Comparison of ENCODE assay signal across 8 mouse cellular contexts in genomic region chr1:59603893-59604292, GRCm38 (mm10).
DNase-seq lines count a peak whose midpoint lies in the region.

No protein-coding gene starts in this region.

- peak; percentile 49 to 61 for DNase-seq in cerebellum, postnatal 10 days
- DNase-seq in cerebellum, adult 9-11 months: no peak
- peak; percentile 19 for DNase-seq in ovary, postnatal 36 days (ENCODE audit: low spot score)
- no peak for DNase-seq in ovary, postnatal 14 days (ENCODE audit: low spot score)
- DNase-seq in liver: peak; percentile 28
- peak; percentile 64 for DNase-seq in retina, postnatal 1 day
- DNase-seq in cerebellum, postnatal 36 days: no peak
- DNase-seq in right cerebral cortex, postnatal 4 days: no peak

Comparison
In these comparisons a context has a peak if more than half of its experiments do, and no peak if none do; other contexts are left out.
1. DNase-seq: peak in cerebellum, postnatal 10 days (2 of 2), ovary, postnatal 36 days (single experiment), liver (single experiment) and retina, postnatal 1 day (single experiment); none in cerebellum, adult 9-11 months (single experiment), ovary, postnatal 14 days (single experiment), cerebellum, postnatal 36 days (0 of 2) and right cerebral cortex, postnatal 4 days (single experiment).